Mouse (Mus musculus): Measurements from ENCODE around the gene Gm1043. TPM values are rescaled to one million over a fixed set of nuclear protein-coding genes. Genes with fewer than 3 reads are reported as not detected.

Gene Gm1043
- polyA plus RNA-seq, 2 experiments from 2014 or later = 1.3 to 1.4 TPM

GRCm38 (mm10) chr5:37212938-37213708 lies 128.0 kb downstream of the Gm1043 start:
- no peak for ATAC-seq

GRCm38 (mm10) chr5:37213709-37214103 lies 128.5 kb downstream of the Gm1043 start:
- ATAC-seq = no peak

- ATAC-seq = no peak
These were observed 129.4 kb downstream of the Gm1043 start for GRCm38 (mm10) chr5:37214614-37215013.

- no peak for ATAC-seq
These were observed 130.1 kb downstream of the Gm1043 start for GRCm38 (mm10) chr5:37215276-37215675.

GRCm38 (mm10) chr5:37219615-37220014 lies 134.4 kb downstream of the Gm1043 start:
- no peak for ATAC-seq

- ATAC-seq = no peak
These were observed 135.4 kb downstream of the Gm1043 start for GRCm38 (mm10) chr5:37220575-37220974.

GRCm38 (mm10) chr5:37221563-37221962 lies 136.4 kb downstream of the Gm1043 start:
- ATAC-seq = no peak

- ATAC-seq = no peak
These were observed 137.1 kb downstream of the Gm1043 start for GRCm38 (mm10) chr5:37222316-37222715.

GRCm38 (mm10) chr5:37225708-37226107 lies 140.5 kb downstream of the Gm1043 start:
- no peak for ATAC-seq

- ATAC-seq = no peak
These were observed 142.9 kb downstream of the Gm1043 start for GRCm38 (mm10) chr5:37227956-37228680.

GRCm38 (mm10) chr5:37228894-37229293 lies 143.7 kb downstream of the Gm1043 start:
- no peak for ATAC-seq

- no peak for ATAC-seq
These were observed 147.9 kb downstream of the Gm1043 start for GRCm38 (mm10) chr5:37233010-37233557.

GRCm38 (mm10) chr5:37238654-37239053 lies 153.5 kb downstream of the Gm1043 start:
- no peak for ATAC-seq

GRCm38 (mm10) chr5:37240550-37240949 lies 155.4 kb downstream of the Gm1043 start:
- no peak for ATAC-seq

GRCm38 (mm10) chr5:37241224-37241623 lies 156.1 kb downstream of the Gm1043 start:
- ATAC-seq = no peak

GRCm38 (mm10) chr5:37241651-37242151 lies 156.5 kb downstream of the Gm1043 start, which contains the start of gene Crmp1:
Gene Crmp1 (plus strand): TSS chr5:37241940.
- no peak for ATAC-seq

GRCm38 (mm10) chr5:37242360-37243168 lies 157.4 kb downstream of the Gm1043 start:
- ATAC-seq = no peak

GRCm38 (mm10) chr5:37243169-37243886 lies 158.2 kb downstream of the Gm1043 start:
- ATAC-seq = no peak

GRCm38 (mm10) chr5:37244161-37244560 lies 159.0 kb downstream of the Gm1043 start:
- no peak for ATAC-seq

- ATAC-seq = no peak
These were observed 159.6 kb downstream of the Gm1043 start for GRCm38 (mm10) chr5:37244666-37245242.

- peak; percentile 67 for ATAC-seq
These were observed 160.5 kb downstream of the Gm1043 start for GRCm38 (mm10) chr5:37245651-37246050.

All from activated CD4-positive, CD25-positive, alpha-beta regulatory T cell, adult 4 months (primary cell).